ENCODE assay signal across 19 mouse cellular contexts in genomic region chr8:70393087-70393486, GRCm38 (mm10). TPM values are rescaled to one million over a fixed set of nuclear protein-coding genes. Genes with fewer than 3 reads are reported as not detected.
"Had no signal": no experiment of that assay in that cellular context is flagged by ENCODE, and none has a peak within 500 bp of the region (broad histone marks: within the 10 kb centered on the region; RNA-seq: fewer than 3 reads in every experiment).

No protein-coding gene starts in this region.

- H3K4me1 ChIP-seq: kidney, embryonic 15.5 days; midbrain, embryonic 12.5 days; midbrain, embryonic 15.5 days; neural tube, embryonic 12.5 days; neural tube, embryonic 15.5 days; stomach, embryonic 15.5 days had no signal

- H3K9ac ChIP-seq: kidney, embryonic 15.5 days; lung, embryonic 14.5 days; midbrain, embryonic 12.5 days; midbrain, embryonic 15.5 days; neural tube, embryonic 12.5 days; neural tube, embryonic 15.5 days; stomach, embryonic 15.5 days had no signal

- H3K4me2 ChIP-seq: kidney, embryonic 15.5 days; lung, embryonic 14.5 days; midbrain, embryonic 12.5 days; midbrain, embryonic 15.5 days; neural tube, embryonic 12.5 days; neural tube, embryonic 15.5 days; stomach, embryonic 15.5 days had no signal

- ATAC-seq: lung, postnatal 0 days; midbrain, embryonic 15.5 days had no signal

- H3K27ac ChIP-seq: kidney, embryonic 15.5 days; left cerebral cortex, adult 2 months; macrophage; midbrain, embryonic 12.5 days; midbrain, embryonic 15.5 days; neural tube, embryonic 12.5 days; neural tube, embryonic 15.5 days; stomach, embryonic 15.5 days had no signal

- H3K9me3 ChIP-seq: kidney, embryonic 15.5 days; midbrain, embryonic 12.5 days; midbrain, embryonic 15.5 days; neural tube, embryonic 12.5 days; neural tube, embryonic 15.5 days; stomach, embryonic 15.5 days had no signal

- H3K27me3 ChIP-seq: kidney, embryonic 15.5 days; midbrain, embryonic 12.5 days; midbrain, embryonic 15.5 days; neural tube, embryonic 12.5 days; neural tube, embryonic 15.5 days; stomach, embryonic 15.5 days had no signal

- H3K4me3 ChIP-seq: kidney, embryonic 15.5 days; left cerebral cortex, adult 2 months; midbrain, embryonic 12.5 days; midbrain, embryonic 15.5 days; neural tube, embryonic 12.5 days; neural tube, embryonic 15.5 days; stomach, embryonic 15.5 days had no signal

- DNase-seq: kidney, adult 8-10 months; kidney, postnatal 10 days; kidney, postnatal 36 days; layer of hippocampus, postnatal 36 days; lung, embryonic 14.5 days; right cerebral cortex, postnatal 25 days; spleen, adult 18-20 months; thymus, postnatal 36 days had no signal

RNA-seq across cellular contexts. Expression of gene Comp, which starts 19.7 kb away (rescaled TPM):
- total RNA-seq: liver, adult 2 months; megakaryocyte, adult 5-6 weeks had no signal
- polyA plus RNA-seq: liver, adult 2 months; macrophage had no signal
